Mouse (Mus musculus): ENCODE results near the gene Uroc1. TPM values are rescaled to one million over a fixed set of nuclear protein-coding genes. Genes with fewer than 3 reads are reported as not detected.
A peak's percentile ranks its signal among the peaks of the same experiment; 100 is the strongest.

The Uroc1 gene
- polyA plus RNA-seq (2014; fragmentation: Nextera tagmentation; extraction: Ambion mirVana): 0.07 and 0.14 TPM in 2 replicates

DNA sequence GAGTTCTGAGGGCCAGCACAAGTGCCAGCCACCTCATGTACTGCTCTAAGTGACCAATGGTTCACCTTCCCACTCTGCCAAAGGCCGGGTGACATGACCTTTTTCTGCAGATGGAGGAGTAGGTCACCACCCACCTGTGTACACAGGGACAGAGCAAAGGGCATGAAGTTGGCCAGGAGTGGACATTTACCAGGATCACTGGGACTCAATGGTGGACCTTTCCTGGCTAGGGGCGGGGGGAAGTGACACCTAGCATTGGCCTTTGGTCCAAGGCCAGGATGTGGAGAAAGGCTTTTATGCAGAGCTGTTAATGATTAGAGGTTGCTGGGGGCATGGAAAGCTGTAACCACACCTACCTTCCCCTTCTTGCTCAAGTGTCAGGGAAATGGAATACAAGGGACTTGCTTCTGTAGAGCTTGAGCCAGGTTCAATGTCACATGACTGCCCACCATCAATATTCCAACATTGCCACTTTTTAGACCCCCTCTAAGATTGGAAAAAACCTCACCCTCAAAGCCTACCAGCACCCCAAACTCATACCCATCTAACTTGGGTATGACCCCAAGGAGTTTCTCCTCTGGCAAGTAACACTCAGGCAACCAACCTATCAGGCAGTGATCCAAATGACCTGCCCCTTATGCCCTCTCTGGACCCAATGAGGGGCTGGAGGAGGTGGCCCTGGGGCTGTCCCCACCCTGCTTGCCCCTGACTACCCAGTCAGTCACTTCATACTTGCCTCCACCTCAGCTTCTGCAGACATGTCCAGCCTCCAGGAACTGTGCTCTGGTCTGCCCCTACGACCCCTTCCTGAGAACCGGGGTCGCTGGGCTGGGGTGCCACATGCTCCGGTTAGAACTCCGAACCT is at the start of gene Uroc1:
Gene Uroc1, plus strand, starts transcription at position 724 of the 865 bp plus-strand sequence.
- ATAC-seq (ENCODE audit: insufficient number of reproducible peaks, low FRiP score, low TSS enrichment, low read depth): no peak
- Histone ChIP-seq H3K9me3 (ENCODE audit: control insufficient read depth, low read length) (no peaks in the 10 kb centered on the region), H3K4me2 (ENCODE audit: low read depth, severe bottlenecking) (no peak within 1 kb of the TSS), H3K27me3 (ENCODE audit: control insufficient read depth, insufficient read depth, low read length) (no peaks in the 10 kb centered on the region), H3K27ac (replicated peaks; ENCODE audit: low read depth, low read length) (no peak within 1 kb of the TSS), H3K9ac (ENCODE audit: low read length) (no peak within 1 kb of the TSS), H3K4me3 (ENCODE audit: low read depth, low read length) (no peak within 1 kb of the TSS), H3K4me1 (ENCODE audit: control insufficient read depth, insufficient read depth, low read length) (no peaks in the 10 kb centered on the region), H3K36me3 (ENCODE audit: control insufficient read depth, insufficient read depth, low read length) (no peaks in the 10 kb centered on the region)
- WGBS: 82% methylated on average over 7 of the region's 7 CpGs
- DNase-seq (ENCODE audit: low spot score): no peak

DNA sequence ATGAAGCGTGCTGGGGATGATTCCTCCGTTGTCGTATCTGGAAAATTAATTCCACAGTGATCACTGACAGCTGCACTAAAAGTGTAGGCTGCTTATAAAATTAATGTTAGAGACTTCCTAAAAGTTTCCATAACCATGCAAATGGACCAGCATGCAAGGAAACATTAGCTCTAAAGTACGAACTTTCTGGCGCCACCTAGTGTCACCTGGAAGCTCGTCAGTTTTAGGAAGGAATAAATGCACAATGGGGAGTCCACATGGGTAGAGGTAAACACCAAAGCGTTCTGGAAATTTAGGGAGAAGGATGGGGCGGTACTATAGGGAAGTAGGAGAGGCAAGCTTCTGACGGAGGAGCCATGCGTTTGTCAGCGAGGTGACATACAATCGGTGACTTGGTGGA is 44.8 kb upstream of the Uroc1 start:
- no peak for ATAC-seq (ENCODE audit: insufficient number of reproducible peaks, low FRiP score, low TSS enrichment, low read depth)
- Histone ChIP-seq H3K4me3 (ENCODE audit: low read depth, low read length) (no peak overlapping the region), H3K27ac (replicated peaks; ENCODE audit: low read depth, low read length) (no peak overlapping the region), H3K4me2 (ENCODE audit: low read depth, severe bottlenecking) (no peak overlapping the region), H3K36me3 (ENCODE audit: control insufficient read depth, insufficient read depth, low read length) (no peaks in the 10 kb centered on the region), H3K4me1 (ENCODE audit: control insufficient read depth, insufficient read depth, low read length) (no peaks in the 10 kb centered on the region), H3K27me3 (ENCODE audit: control insufficient read depth, insufficient read depth, low read length) (no peaks in the 10 kb centered on the region), H3K9ac (ENCODE audit: low read length) (no peak overlapping the region), H3K9me3 (ENCODE audit: control insufficient read depth, low read length) (no peaks in the 10 kb centered on the region)
- WGBS: 56% methylated on average over 12 of the region's 12 CpGs
- no peak for DNase-seq (ENCODE audit: low spot score)

DNA sequence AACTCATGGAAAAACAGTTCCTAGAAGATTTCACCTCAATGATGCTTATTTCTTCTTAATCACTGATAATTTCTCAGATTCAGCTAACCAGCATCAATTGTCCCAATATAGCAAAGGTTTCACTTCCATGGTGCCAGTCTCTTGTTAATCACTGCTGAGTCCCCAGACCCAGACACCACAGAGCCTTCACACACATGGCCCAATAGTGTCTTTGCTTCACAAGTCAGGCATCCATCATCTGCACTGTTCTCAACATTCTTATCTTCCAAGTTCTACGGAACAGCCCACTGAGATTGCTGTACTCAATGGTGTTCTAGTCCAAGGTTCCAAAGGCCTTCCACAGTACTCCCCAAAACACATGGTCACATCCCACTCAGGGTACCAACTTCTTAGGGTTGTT is 32.2 kb upstream of the Uroc1 start, which contains the start of gene BC048671:
Gene BC048671, plus strand, starts transcription at position 301 of the 400 bp plus-strand sequence.
- no peak within 1 kb of the TSS for H3K9ac ChIP-seq (ENCODE audit: low read length)
- H3K9me3 ChIP-seq (ENCODE audit: control insufficient read depth, low read length): 0 out of 2 replicates have a peak, but pooled peaks cover 4% of the 10 kb centered on the region
- H3K27ac ChIP-seq (replicated peaks; ENCODE audit: low read depth, low read length): no peak within 1 kb of the TSS
- no peak within 1 kb of the TSS for H3K4me2 ChIP-seq (ENCODE audit: low read depth, severe bottlenecking)
- no peak within 1 kb of the TSS for H3K4me3 ChIP-seq (ENCODE audit: low read depth, low read length)
- no peaks in the 10 kb centered on the region for H3K27me3 ChIP-seq (ENCODE audit: control insufficient read depth, insufficient read depth, low read length)
- no peaks in the 10 kb centered on the region for H3K36me3 ChIP-seq (ENCODE audit: control insufficient read depth, insufficient read depth, low read length)
- no peaks in the 10 kb centered on the region for H3K4me1 ChIP-seq (ENCODE audit: control insufficient read depth, insufficient read depth, low read length)
- ATAC-seq (ENCODE audit: insufficient number of reproducible peaks, low FRiP score, low TSS enrichment, low read depth) (no peak), DNase-seq (ENCODE audit: low spot score) (no peak)
- 91% methylated on average over 1 of the region's 1 CpGs for WGBS

DNA sequence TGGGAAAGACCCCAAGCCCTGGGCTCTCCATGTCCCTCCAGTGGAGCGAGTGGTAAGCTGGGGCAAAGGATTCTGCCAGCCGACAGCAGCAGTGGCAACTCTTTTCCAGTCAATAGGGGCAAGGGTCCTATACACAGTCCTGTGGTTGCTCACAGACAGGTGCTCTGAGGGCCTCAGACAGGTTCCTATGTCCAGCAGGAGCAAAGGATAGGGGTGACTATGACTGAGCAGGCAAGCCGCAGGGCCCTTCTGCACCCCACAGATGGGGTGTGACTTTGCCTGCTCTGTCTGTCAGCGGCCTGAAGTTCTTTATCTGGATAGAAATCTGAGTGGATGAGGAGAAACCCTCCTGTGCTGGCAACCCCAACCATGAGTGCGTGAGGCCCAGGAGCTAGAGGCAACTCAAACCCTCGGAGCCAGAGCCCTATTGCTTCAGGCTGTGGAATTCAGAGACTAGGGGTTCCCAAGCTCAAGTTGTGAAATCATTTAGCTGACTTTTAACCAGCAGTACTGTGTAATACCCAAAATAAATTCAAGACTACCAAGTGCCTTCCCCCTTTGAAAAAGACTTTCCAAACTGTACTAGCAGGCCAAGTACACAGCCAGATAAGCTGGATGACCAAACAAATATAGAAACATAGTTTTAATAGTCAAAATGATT is 26.6 kb upstream of the Uroc1 start:
- no peak overlapping the region for H3K9ac ChIP-seq (ENCODE audit: low read length)
- DNase-seq (ENCODE audit: low spot score): no peak
- no peak overlapping the region for H3K4me2 ChIP-seq (ENCODE audit: low read depth, severe bottlenecking)
- H3K9me3 ChIP-seq (ENCODE audit: control insufficient read depth, low read length): peaks cover 3% of the 10 kb centered on the region; the same call in 1 of the 2 replicates
- H3K36me3 ChIP-seq (ENCODE audit: control insufficient read depth, insufficient read depth, low read length): no peaks in the 10 kb centered on the region
- H3K27me3 ChIP-seq (ENCODE audit: control insufficient read depth, insufficient read depth, low read length): no peaks in the 10 kb centered on the region
- no peak for ATAC-seq (ENCODE audit: insufficient number of reproducible peaks, low FRiP score, low TSS enrichment, low read depth)
- no peak overlapping the region for H3K27ac ChIP-seq (replicated peaks; ENCODE audit: low read depth, low read length)
- 82% methylated on average over 6 of the region's 6 CpGs for WGBS
- H3K4me3 ChIP-seq (ENCODE audit: low read depth, low read length): no peak overlapping the region
- no peaks in the 10 kb centered on the region for H3K4me1 ChIP-seq (ENCODE audit: control insufficient read depth, insufficient read depth, low read length)

DNA sequence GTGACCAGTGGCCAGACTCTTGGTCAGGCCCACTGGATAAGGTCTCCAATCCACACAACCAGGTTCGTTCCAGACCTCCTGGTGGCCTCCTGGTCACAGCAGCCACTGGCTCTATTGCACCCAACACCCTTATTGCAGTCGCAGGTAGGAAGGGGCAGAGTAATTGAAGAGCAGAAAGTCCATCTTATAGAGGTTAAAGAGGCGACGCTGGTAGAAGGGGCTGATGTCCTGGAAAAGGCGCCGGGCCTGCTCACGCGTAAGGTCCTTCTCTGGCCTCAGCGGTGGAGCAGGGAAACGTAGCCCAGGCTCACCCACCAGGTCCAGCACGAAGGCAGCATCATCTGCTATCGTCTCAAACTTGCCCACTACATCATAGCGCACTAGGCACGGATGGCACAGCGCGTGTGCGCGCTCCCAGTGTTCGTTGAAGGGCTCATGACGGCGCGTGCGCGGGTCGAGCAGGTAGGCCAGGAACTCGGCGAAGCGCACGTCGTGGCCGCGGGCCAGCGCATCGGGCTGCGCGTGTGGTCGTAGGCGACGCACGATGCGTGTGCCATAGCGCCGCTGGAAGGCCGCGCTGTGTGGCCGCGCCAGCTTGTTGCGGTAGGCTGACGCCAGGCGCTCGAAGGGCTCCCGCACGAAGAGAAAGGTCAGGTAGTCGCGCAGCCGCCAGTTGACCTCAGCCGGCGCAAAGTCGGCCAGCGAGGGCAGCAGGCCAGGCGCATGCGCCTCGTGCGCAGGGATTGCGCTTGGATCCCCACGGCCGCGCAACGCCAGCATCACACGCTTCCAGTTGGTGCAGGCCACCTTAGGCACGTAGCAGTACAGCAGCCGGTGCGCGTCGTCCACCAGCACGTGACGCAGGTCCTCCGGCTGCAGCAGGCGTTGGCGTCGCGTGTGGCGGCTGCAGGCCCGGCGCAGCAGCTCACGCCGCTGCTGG is 24.0 kb upstream of the Uroc1 start:
- WGBS: 83% methylated on average over 87 of the region's 87 CpGs
- H3K9ac ChIP-seq (ENCODE audit: low read length): no peak overlapping the region
- no peaks in the 10 kb centered on the region for H3K36me3 ChIP-seq (ENCODE audit: control insufficient read depth, insufficient read depth, low read length)

DNA sequence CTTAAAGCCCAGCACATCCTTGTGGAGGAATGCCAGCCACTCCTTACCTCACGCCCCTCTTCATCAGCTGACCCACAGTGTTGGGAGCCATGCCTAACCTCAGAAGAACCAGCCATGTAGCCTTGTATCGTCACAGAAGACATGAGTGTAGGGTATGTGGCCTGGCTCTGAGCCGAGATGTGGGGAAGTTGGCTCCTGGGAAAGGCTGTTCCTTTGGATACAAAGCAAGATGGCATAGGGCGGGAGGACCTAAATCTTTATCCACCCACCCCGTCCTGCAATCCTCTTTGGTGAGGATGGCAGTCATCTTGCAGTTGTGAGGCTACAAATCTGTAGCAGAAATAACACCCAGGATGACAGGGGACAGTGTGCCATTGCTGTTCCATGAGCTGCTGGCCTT is 17.1 kb upstream of the Uroc1 start:
- Histone ChIP-seq H3K27me3 (ENCODE audit: control insufficient read depth, insufficient read depth, low read length) (no peaks in the 10 kb centered on the region), H3K4me2 (ENCODE audit: low read depth, severe bottlenecking) (no peak overlapping the region), H3K27ac (replicated peaks; ENCODE audit: low read depth, low read length) (no peak overlapping the region), H3K9me3 (ENCODE audit: control insufficient read depth, low read length) (no peaks in the 10 kb centered on the region), H3K4me1 (ENCODE audit: control insufficient read depth, insufficient read depth, low read length) (no peaks in the 10 kb centered on the region), H3K9ac (ENCODE audit: low read length) (no peak overlapping the region), H3K4me3 (ENCODE audit: low read depth, low read length) (no peak overlapping the region), H3K36me3 (ENCODE audit: control insufficient read depth, insufficient read depth, low read length) (no peaks in the 10 kb centered on the region)
- 85% methylated on average over 5 of the region's 5 CpGs for WGBS
- no peak for DNase-seq (ENCODE audit: low spot score)
- ATAC-seq (ENCODE audit: insufficient number of reproducible peaks, low FRiP score, low TSS enrichment, low read depth): no peak

More for the DNA sequence above, 24.0 kb upstream of the Uroc1 start:
- Histone ChIP-seq H3K4me2 (ENCODE audit: low read depth, severe bottlenecking) (no peak overlapping the region), H3K4me3 (ENCODE audit: low read depth, low read length) (no peak overlapping the region), H3K9me3 (ENCODE audit: control insufficient read depth, low read length) (peaks cover 3% of the 10 kb centered on the region; the same call in 1 of the 2 replicates), H3K27me3 (ENCODE audit: control insufficient read depth, insufficient read depth, low read length) (no peaks in the 10 kb centered on the region), H3K27ac (replicated peaks; ENCODE audit: low read depth, low read length) (no peak overlapping the region), H3K4me1 (ENCODE audit: control insufficient read depth, insufficient read depth, low read length) (no peaks in the 10 kb centered on the region)
- ATAC-seq (ENCODE audit: insufficient number of reproducible peaks, low FRiP score, low TSS enrichment, low read depth): 0 out of 2 replicates have a peak, but pooled peaks have one; percentile 35
- DNase-seq (ENCODE audit: low spot score): no peak

DNA sequence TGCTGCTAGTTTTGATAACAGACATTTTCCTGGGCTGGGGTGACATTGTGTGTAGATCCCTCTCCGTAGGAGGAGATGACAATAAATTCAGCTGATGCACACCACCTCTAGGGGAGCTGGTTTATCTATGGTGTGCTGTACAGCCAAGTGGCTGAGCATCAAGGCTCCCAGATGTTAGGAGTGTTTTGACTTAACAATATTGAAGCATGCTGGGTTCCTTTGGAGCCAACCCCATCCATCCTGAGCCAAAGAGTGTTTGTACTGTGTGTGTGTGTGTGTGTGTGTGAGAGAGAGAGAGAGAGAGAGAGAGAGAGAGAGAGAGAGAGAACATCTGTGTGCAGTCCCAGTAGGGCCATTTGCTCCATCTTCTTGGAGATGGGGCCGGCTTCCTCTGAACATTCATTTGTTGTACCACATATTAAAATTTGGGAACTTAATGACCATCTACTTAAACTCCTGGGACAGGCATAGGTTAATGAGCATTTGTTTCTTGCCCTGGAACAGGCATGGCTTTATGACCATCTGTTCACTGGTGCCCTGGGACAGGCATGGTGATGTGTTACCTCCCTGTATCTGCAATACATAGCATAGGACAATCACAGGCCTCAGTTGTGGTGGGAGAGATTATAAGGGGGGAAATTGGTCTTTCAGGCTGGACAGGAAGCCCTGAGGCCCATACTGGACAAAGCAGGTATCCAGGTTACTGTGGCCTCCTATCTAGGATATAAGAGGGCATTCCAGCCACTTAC is 15.4 kb upstream of the Uroc1 start:
- Histone ChIP-seq H3K4me1 (ENCODE audit: control insufficient read depth, insufficient read depth, low read length) (no peaks in the 10 kb centered on the region), H3K36me3 (ENCODE audit: control insufficient read depth, insufficient read depth, low read length) (no peaks in the 10 kb centered on the region), H3K4me2 (ENCODE audit: low read depth, severe bottlenecking) (no peak overlapping the region), H3K9me3 (ENCODE audit: control insufficient read depth, low read length) (no peaks in the 10 kb centered on the region), H3K27ac (replicated peaks; ENCODE audit: low read depth, low read length) (no peak overlapping the region), H3K27me3 (ENCODE audit: control insufficient read depth, insufficient read depth, low read length) (no peaks in the 10 kb centered on the region), H3K4me3 (ENCODE audit: low read depth, low read length) (no peak overlapping the region), H3K9ac (ENCODE audit: low read length) (no peak overlapping the region)
- no peak for ATAC-seq (ENCODE audit: insufficient number of reproducible peaks, low FRiP score, low TSS enrichment, low read depth)
- no peak for DNase-seq (ENCODE audit: low spot score)
- 79% methylated on average over 2 of the region's 2 CpGs for WGBS
